Mouse (Mus musculus): ENCODE measurements at regions not wholly inside any gene's neighbourhood (a gene's known extent, or its start where the extent isn't known, plus 50 kb on each side); places are given as distances from the start of the nearest gene placed in this dataset.
A peak's percentile ranks its signal among the peaks of the same experiment; 100 is the strongest.

GRCm38 (mm10) chr3:36296792-36297191 is 74.7 kb upstream of the Qrfpr start:
- H3K4me2 ChIP-seq (replicated peaks; ENCODE audit: low read depth) = no peak overlapping the region
- TF ChIP-seq EP300 (optimal IDR thresholded peaks at IDR 0.05) = no peak
- no peak for TF ChIP-seq CTCF (IDR thresholded peaks at IDR 0.05; ENCODE audit: low read depth)
- no peak overlapping the region for H3K4me3 ChIP-seq (ENCODE audit: low read depth, low read length)
- H3K36me3 ChIP-seq (ENCODE audit: control insufficient read depth, insufficient read depth, low read length) = no peaks in the 10 kb centered on the region
- H3K27ac ChIP-seq (replicated peaks) = no peak overlapping the region
- DNase-seq (ENCODE audit: low spot score) = no peak
- H3K27me3 ChIP-seq (ENCODE audit: control insufficient read depth, insufficient read depth, low read length) = no peaks in the 10 kb centered on the region
- H3K4me1 ChIP-seq (replicated peaks; ENCODE audit: control insufficient read depth, insufficient read depth) = no peaks in the 10 kb centered on the region
- no peak overlapping the region for H3K9ac ChIP-seq (ENCODE audit: low read length)
- H3K9me3 ChIP-seq (ENCODE audit: control insufficient read depth, low read length) = no peaks in the 10 kb centered on the region
- no peak for ATAC-seq (ENCODE audit: low FRiP score, low TSS enrichment)
- 29% methylated on average over 3 of the region's 3 CpGs for WGBS

GRCm38 (mm10) chr3:36291971-36292370 is 69.9 kb upstream of the Qrfpr start:
- DNase-seq (ENCODE audit: low spot score) (no peak), ATAC-seq (ENCODE audit: low FRiP score, low TSS enrichment) (no peak)
- Histone ChIP-seq H3K4me2 (replicated peaks; ENCODE audit: low read depth) (no peak overlapping the region), H3K9ac (ENCODE audit: low read length) (no peak overlapping the region), H3K9me3 (ENCODE audit: control insufficient read depth, low read length) (no peaks in the 10 kb centered on the region), H3K36me3 (ENCODE audit: control insufficient read depth, insufficient read depth, low read length) (no peaks in the 10 kb centered on the region), H3K27me3 (ENCODE audit: control insufficient read depth, insufficient read depth, low read length) (no peaks in the 10 kb centered on the region), H3K27ac (replicated peaks) (no peak overlapping the region), H3K4me3 (ENCODE audit: low read depth, low read length) (no peak overlapping the region), H3K4me1 (replicated peaks; ENCODE audit: control insufficient read depth, insufficient read depth) (no peaks in the 10 kb centered on the region)
- 90% methylated on average over 4 of the region's 4 CpGs for WGBS
- TF ChIP-seq EP300 (optimal IDR thresholded peaks at IDR 0.05) = no peak
- no peak for TF ChIP-seq CTCF (IDR thresholded peaks at IDR 0.05; ENCODE audit: low read depth)

GRCm38 (mm10) chr3:36284066-36284465 is 62.0 kb upstream of the Qrfpr start:
- TF ChIP-seq CTCF (IDR thresholded peaks at IDR 0.05; ENCODE audit: low read depth) (no peak), EP300 (optimal IDR thresholded peaks at IDR 0.05) (no peak)
- Histone ChIP-seq H3K27ac (replicated peaks) (no peak overlapping the region), H3K27me3 (ENCODE audit: control insufficient read depth, insufficient read depth, low read length) (no peaks in the 10 kb centered on the region), H3K9me3 (ENCODE audit: control insufficient read depth, low read length) (no peaks in the 10 kb centered on the region), H3K4me3 (ENCODE audit: low read depth, low read length) (no peak overlapping the region), H3K36me3 (ENCODE audit: control insufficient read depth, insufficient read depth, low read length) (no peaks in the 10 kb centered on the region), H3K4me2 (replicated peaks; ENCODE audit: low read depth) (no peak overlapping the region), H3K4me1 (replicated peaks; ENCODE audit: control insufficient read depth, insufficient read depth) (no peaks in the 10 kb centered on the region), H3K9ac (ENCODE audit: low read length) (no peak overlapping the region)
- ATAC-seq (ENCODE audit: low FRiP score, low TSS enrichment) (peak; percentile 77; the same call in 1 of the 2 replicates), DNase-seq (ENCODE audit: low spot score) (no peak)
- WGBS = 72% methylated on average over 5 of the region's 5 CpGs

DNA sequence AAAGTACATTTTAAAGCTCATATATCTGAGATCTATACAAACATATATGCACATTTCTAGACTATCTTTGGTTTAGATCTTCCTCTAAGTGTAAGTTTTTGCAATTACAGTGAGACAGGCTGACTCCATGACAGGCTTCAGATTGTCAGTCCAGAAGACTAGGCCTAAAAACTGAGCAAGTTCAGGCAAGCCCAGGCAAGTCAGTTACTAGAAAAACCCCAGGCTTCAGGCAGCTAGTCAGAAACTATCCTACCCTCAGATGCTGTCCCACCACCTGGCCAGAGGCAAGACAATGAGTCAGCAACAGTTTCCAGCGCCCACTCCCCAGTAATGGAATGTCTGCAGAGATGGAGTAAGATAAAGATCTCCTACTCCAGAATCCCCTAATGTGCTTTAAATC is 53.4 kb upstream of the Qrfpr start:
- H3K4me2 ChIP-seq (replicated peaks; ENCODE audit: low read depth) = no peak overlapping the region
- TF ChIP-seq CTCF (IDR thresholded peaks at IDR 0.05; ENCODE audit: low read depth) (no peak), EP300 (optimal IDR thresholded peaks at IDR 0.05) (no peak)
- 63% methylated on average over 1 of the region's 1 CpGs for WGBS

More for the DNA sequence above, 53.4 kb upstream of the Qrfpr start:
- Histone ChIP-seq H3K4me3 (ENCODE audit: low read depth, low read length) (no peak overlapping the region), H3K27ac (replicated peaks) (no peak overlapping the region), H3K27me3 (ENCODE audit: control insufficient read depth, insufficient read depth, low read length) (no peaks in the 10 kb centered on the region), H3K4me1 (replicated peaks; ENCODE audit: control insufficient read depth, insufficient read depth) (no peaks in the 10 kb centered on the region), H3K9me3 (ENCODE audit: control insufficient read depth, low read length) (no peaks in the 10 kb centered on the region), H3K36me3 (ENCODE audit: control insufficient read depth, insufficient read depth, low read length) (no peaks in the 10 kb centered on the region), H3K9ac (ENCODE audit: low read length) (no peak overlapping the region)
- DNase-seq (ENCODE audit: low spot score) = no peak
- no peak for ATAC-seq (ENCODE audit: low FRiP score, low TSS enrichment)

Data from stomach, postnatal 0 days (tissue).